Mouse (Mus musculus): Measurements from ENCODE around the gene Smim13. TPM values are rescaled to one million over a fixed set of nuclear protein-coding genes. Genes with fewer than 3 reads are reported as not detected.
"Not testable (repeated sequence)": the region's sequence is repeated elsewhere in the genome, so short reads cannot be mapped to it uniquely, and the experiment has no call there.

Smim13 gene
- 4.5 and 4.8 TPM in 2 replicates for polyA plus RNA-seq (2015; fragmentation: Nextera tagmentation; extraction: Ambion mirVana)

- peak within 1 kb of the TSS; percentile 87 for H3K9ac ChIP-seq (ENCODE audit: low read depth, low read length)
- peak within 1 kb of the TSS; percentile 93 for H3K4me3 ChIP-seq (ENCODE audit: low read depth, low read length)
- peaks cover 15% of the 10 kb centered on the region for H3K4me1 ChIP-seq (ENCODE audit: control insufficient read depth, low read depth, low read length)
- H3K27me3 ChIP-seq (ENCODE audit: control insufficient read depth, insufficient read depth, low read depth, low read length) = no peaks in the 10 kb centered on the region
- under 1% methylated on average over 67 of the region's 78 CpGs for WGBS (ENCODE audit: insufficient replicate concordance)
- H3K9me3 ChIP-seq (replicated peaks; ENCODE audit: control insufficient read depth, low read length) = no peaks in the 10 kb centered on the region
- no peaks in the 10 kb centered on the region for H3K36me3 ChIP-seq (ENCODE audit: control insufficient read depth, insufficient read depth)
- ATAC-seq (ENCODE audit: low read depth) = peak; percentile 97
- H3K4me2 ChIP-seq (ENCODE audit: low read depth, low read length) = peak within 1 kb of the TSS; percentile 91
- peak within 1 kb of the TSS; percentile 89 for H3K27ac ChIP-seq (ENCODE audit: low read length)
Observed at GRCm38 (mm10) chr13:41249538-41250317, at the start of gene Smim13. TSS of gene Smim13 (plus strand) at chr13:41249844.

GRCm38 (mm10) chr13:41200861-41201260 lies 48.8 kb upstream of the Smim13 start:
- Histone ChIP-seq H3K36me3 (ENCODE audit: control insufficient read depth, insufficient read depth) (no peaks in the 10 kb centered on the region), H3K9me3 (replicated peaks; ENCODE audit: control insufficient read depth, low read length) (no peaks in the 10 kb centered on the region), H3K27me3 (ENCODE audit: control insufficient read depth, insufficient read depth, low read depth, low read length) (no peaks in the 10 kb centered on the region), H3K4me3 (ENCODE audit: low read depth, low read length) (no peak overlapping the region), H3K9ac (ENCODE audit: low read depth, low read length) (no peak overlapping the region), H3K27ac (ENCODE audit: low read length) (no peak overlapping the region), H3K4me2 (ENCODE audit: low read depth, low read length) (no peak overlapping the region), H3K4me1 (ENCODE audit: control insufficient read depth, low read depth, low read length) (peaks cover 5% of the 10 kb centered on the region; the same call in 1 of the 2 replicates)
- 63% methylated on average over 2 of the region's 2 CpGs for WGBS (ENCODE audit: insufficient replicate concordance)
- ATAC-seq (ENCODE audit: low read depth) = no peak

- WGBS (ENCODE audit: insufficient replicate concordance) = 53% methylated on average over 7 of the region's 7 CpGs
- Histone ChIP-seq H3K9me3 (replicated peaks; ENCODE audit: control insufficient read depth, low read length) (no peaks in the 10 kb centered on the region), H3K4me2 (ENCODE audit: low read depth, low read length) (no peak overlapping the region), H3K27me3 (ENCODE audit: control insufficient read depth, insufficient read depth, low read depth, low read length) (no peaks in the 10 kb centered on the region), H3K27ac (ENCODE audit: low read length) (no peak overlapping the region), H3K4me3 (ENCODE audit: low read depth, low read length) (no peak overlapping the region), H3K36me3 (ENCODE audit: control insufficient read depth, insufficient read depth) (no peaks in the 10 kb centered on the region), H3K4me1 (ENCODE audit: control insufficient read depth, low read depth, low read length) (no peaks in the 10 kb centered on the region), H3K9ac (ENCODE audit: low read depth, low read length) (no peak overlapping the region)
- ATAC-seq (ENCODE audit: low read depth) = no peak
Observed at GRCm38 (mm10) chr13:41203289-41203688, 46.4 kb upstream of the Smim13 start.

- Histone ChIP-seq H3K4me2 (ENCODE audit: low read depth, low read length) (no peak overlapping the region), H3K27me3 (ENCODE audit: control insufficient read depth, insufficient read depth, low read depth, low read length) (no peaks in the 10 kb centered on the region), H3K9me3 (replicated peaks; ENCODE audit: control insufficient read depth, low read length) (no peaks in the 10 kb centered on the region), H3K4me1 (ENCODE audit: control insufficient read depth, low read depth, low read length) (no peaks in the 10 kb centered on the region), H3K36me3 (ENCODE audit: control insufficient read depth, insufficient read depth) (no peaks in the 10 kb centered on the region), H3K27ac (ENCODE audit: low read length) (no peak overlapping the region), H3K9ac (ENCODE audit: low read depth, low read length) (no peak overlapping the region), H3K4me3 (ENCODE audit: low read depth, low read length) (no peak overlapping the region)
- ATAC-seq (ENCODE audit: low read depth) = no peak
- 72% methylated on average over 9 of the region's 9 CpGs for WGBS (ENCODE audit: insufficient replicate concordance)
Observed at GRCm38 (mm10) chr13:41203691-41204090, 46.0 kb upstream of the Smim13 start.

GRCm38 (mm10) chr13:41205568-41205967 lies 44.1 kb upstream of the Smim13 start:
- not testable (repeated sequence) for H3K27ac ChIP-seq (ENCODE audit: low read length); ATAC-seq (ENCODE audit: low read depth); H3K4me3 ChIP-seq (ENCODE audit: low read depth, low read length); H3K9ac ChIP-seq (ENCODE audit: low read depth, low read length); H3K9me3 ChIP-seq (replicated peaks; ENCODE audit: control insufficient read depth, low read length); H3K4me2 ChIP-seq (ENCODE audit: low read depth, low read length); H3K4me1 ChIP-seq (ENCODE audit: control insufficient read depth, low read depth, low read length); H3K36me3 ChIP-seq (ENCODE audit: control insufficient read depth, insufficient read depth); H3K27me3 ChIP-seq (ENCODE audit: control insufficient read depth, insufficient read depth, low read depth, low read length)

- Histone ChIP-seq H3K4me1 (ENCODE audit: control insufficient read depth, low read depth, low read length) (no peaks in the 10 kb centered on the region), H3K4me3 (ENCODE audit: low read depth, low read length) (no peak overlapping the region), H3K27ac (ENCODE audit: low read length) (no peak overlapping the region), H3K27me3 (ENCODE audit: control insufficient read depth, insufficient read depth, low read depth, low read length) (no peaks in the 10 kb centered on the region), H3K9ac (ENCODE audit: low read depth, low read length) (no peak overlapping the region), H3K4me2 (ENCODE audit: low read depth, low read length) (no peak overlapping the region), H3K36me3 (ENCODE audit: control insufficient read depth, insufficient read depth) (no peaks in the 10 kb centered on the region), H3K9me3 (replicated peaks; ENCODE audit: control insufficient read depth, low read length) (no peaks in the 10 kb centered on the region)
- no peak for ATAC-seq (ENCODE audit: low read depth)
- WGBS (ENCODE audit: insufficient replicate concordance) = 68% methylated on average over 5 of the region's 5 CpGs
Observed at GRCm38 (mm10) chr13:41206241-41206640, 43.4 kb upstream of the Smim13 start.

- H3K4me2 ChIP-seq (ENCODE audit: low read depth, low read length) = 0 out of 2 replicates have a peak overlapping the region, but pooled peaks have one; percentile 3
- no peaks in the 10 kb centered on the region; the same call in 1 of the 2 replicates for H3K4me1 ChIP-seq (ENCODE audit: control insufficient read depth, low read depth, low read length)
- no peaks in the 10 kb centered on the region for H3K36me3 ChIP-seq (ENCODE audit: control insufficient read depth, insufficient read depth)
- H3K9me3 ChIP-seq (replicated peaks; ENCODE audit: control insufficient read depth, low read length) = no peaks in the 10 kb centered on the region
- no peak overlapping the region for H3K4me3 ChIP-seq (ENCODE audit: low read depth, low read length)
- ATAC-seq (ENCODE audit: low read depth) = peak; percentile 46
- 53% methylated on average over 4 of the region's 4 CpGs for WGBS (ENCODE audit: insufficient replicate concordance)
- no peak overlapping the region for H3K9ac ChIP-seq (ENCODE audit: low read depth, low read length)
- no peaks in the 10 kb centered on the region for H3K27me3 ChIP-seq (ENCODE audit: control insufficient read depth, insufficient read depth, low read depth, low read length)
- peak overlapping the region; percentile 18; the same call in 1 of the 2 replicates for H3K27ac ChIP-seq (ENCODE audit: low read length)
Observed at GRCm38 (mm10) chr13:41211276-41211675, 38.4 kb upstream of the Smim13 start.

- 53% methylated on average over 6 of the region's 6 CpGs for WGBS (ENCODE audit: insufficient replicate concordance)
- peak; percentile 72 for ATAC-seq (ENCODE audit: low read depth)
- no peaks in the 10 kb centered on the region for H3K27me3 ChIP-seq (ENCODE audit: control insufficient read depth, insufficient read depth, low read depth, low read length)
- H3K9ac ChIP-seq (ENCODE audit: low read depth, low read length) = no peak overlapping the region
- H3K4me1 ChIP-seq (ENCODE audit: control insufficient read depth, low read depth, low read length) = no peaks in the 10 kb centered on the region; the same call in 1 of the 2 replicates
- H3K27ac ChIP-seq (ENCODE audit: low read length) = peak overlapping the region; percentile 11; the same call in 1 of the 2 replicates
- H3K9me3 ChIP-seq (replicated peaks; ENCODE audit: control insufficient read depth, low read length) = no peaks in the 10 kb centered on the region
- no peaks in the 10 kb centered on the region for H3K36me3 ChIP-seq (ENCODE audit: control insufficient read depth, insufficient read depth)
- no peak overlapping the region for H3K4me3 ChIP-seq (ENCODE audit: low read depth, low read length)
- no peak overlapping the region for H3K4me2 ChIP-seq (ENCODE audit: low read depth, low read length)
Observed at GRCm38 (mm10) chr13:41212558-41213322, 36.9 kb upstream of the Smim13 start.

- Histone ChIP-seq H3K4me1 (ENCODE audit: control insufficient read depth, low read depth, low read length) (no peaks in the 10 kb centered on the region; the same call in 1 of the 2 replicates), H3K27ac (ENCODE audit: low read length) (0 out of 2 replicates have a peak overlapping the region, but pooled peaks have one; percentile 27), H3K27me3 (ENCODE audit: control insufficient read depth, insufficient read depth, low read depth, low read length) (peaks cover 12% of the 10 kb centered on the region), H3K4me2 (ENCODE audit: low read depth, low read length) (peak overlapping the region; percentile 1; the same call in 1 of the 2 replicates), H3K4me3 (ENCODE audit: low read depth, low read length) (no peak overlapping the region), H3K36me3 (ENCODE audit: control insufficient read depth, insufficient read depth) (no peaks in the 10 kb centered on the region), H3K9me3 (replicated peaks; ENCODE audit: control insufficient read depth, low read length) (no peaks in the 10 kb centered on the region), H3K9ac (ENCODE audit: low read depth, low read length) (no peak overlapping the region)
- WGBS (ENCODE audit: insufficient replicate concordance) = 34% methylated on average over 6 of the region's 6 CpGs
- ATAC-seq (ENCODE audit: low read depth) = no peak
Observed at GRCm38 (mm10) chr13:41215669-41216068, 34.0 kb upstream of the Smim13 start.

All from liver, embryonic 16.5 days (tissue).